Mouse (Mus musculus) midbrain, embryonic 14.5 days (tissue): ENCODE data around the gene Vmn1r189. TPM values are rescaled to one million over a fixed set of nuclear protein-coding genes. Genes with fewer than 3 reads are reported as not detected.

Experiments
- microRNA-seq: library from miRNA; unstranded; fragments of <30 nt; microRNA quantifications from one replicate; pipeline ENCODE4, GENCODE M21; 2016
- polyA plus RNA-seq: library from polyadenylated mRNA; unstranded; fragments of >200 nt; fragmentation: Nextera tagmentation; extraction: Ambion mirVana; gene quantifications from 2 replicates; pipeline ENCODE4 v1.2.1, GENCODE M21; 2014

Vmn1r189 gene
- polyA plus RNA-seq, 1 experiment from 2014 or later = not detected

Small RNA genes within 50 kb of the gene (microRNA-seq; reads per million reads assigned to microRNA genes)
- gene Gm26300 = not detected

Other genes with a start within 250 kb of the Vmn1r189 start
- gene Zfp184, start 160.7 kb downstream of the Vmn1r189 start, polyA plus RNA-seq = 16.8 and 18.2 TPM in 2 replicates
- gene Pom121l2, start 124.6 kb downstream of the Vmn1r189 start, polyA plus RNA-seq = not detected in 2 replicates
- not detected in 2 replicates for gene Prss16, start 96.1 kb downstream of the Vmn1r189 start, polyA plus RNA-seq
- not detected in 2 replicates for gene Hist1h2ah, start 70.3 kb downstream of the Vmn1r189 start, polyA plus RNA-seq
- 0.86 and 1.1 TPM in 2 replicates for gene Hist1h2bk, start 70.0 kb downstream of the Vmn1r189 start, polyA plus RNA-seq
- 6.6 and 6.8 TPM in 2 replicates for gene Hist1h4i, start 64.5 kb downstream of the Vmn1r189 start, polyA plus RNA-seq
- gene Hist1h2ag, start 62.9 kb downstream of the Vmn1r189 start, polyA plus RNA-seq = 9.4 and 11.7 TPM in 2 replicates
- 4.1 and 7.9 TPM in 2 replicates for gene Hist1h2bj, start 62.6 kb downstream of the Vmn1r189 start, polyA plus RNA-seq
- gene Vmn1r188, start 21.4 kb downstream of the Vmn1r189 start, polyA plus RNA-seq = not detected in 2 replicates
- gene Vmn1r191, start 78.1 kb upstream of the Vmn1r189 start, polyA plus RNA-seq = not detected in 2 replicates
- not detected in 2 replicates for gene Vmn1r192, start 85.3 kb upstream of the Vmn1r189 start, polyA plus RNA-seq
- not detected in 2 replicates for gene Vmn1r193, start 117.3 kb upstream of the Vmn1r189 start, polyA plus RNA-seq
- not detected in 2 replicates for gene Vmn1r194, start 138.4 kb upstream of the Vmn1r189 start, polyA plus RNA-seq
- not detected in 2 replicates for gene Vmn1r195, start 164.7 kb upstream of the Vmn1r189 start, polyA plus RNA-seq
- not detected in 2 replicates for gene Vmn1r196, start 184.1 kb upstream of the Vmn1r189 start, polyA plus RNA-seq
- not detected in 2 replicates for gene Vmn1r197, start 218.8 kb upstream of the Vmn1r189 start, polyA plus RNA-seq
- not detected in 2 replicates for gene Vmn1r198, start 244.5 kb upstream of the Vmn1r189 start, polyA plus RNA-seq